Mouse (Mus musculus) regulatory T cell (primary cell): ENCODE measurements around the gene Dvl3.
"Not testable (repeated sequence)": the region's sequence is repeated elsewhere in the genome, so short reads cannot be mapped to it uniquely, and the experiment has no call there.

Experiments used
- in situ Hi-C: fragments of 300-600 bp; cut with MboI, MseI; formaldehyde crosslinking; loops from one replicate; pipeline ENCODE4 v1.15.1; 2025; ENCODE audit warnings: high pct_unique_total_duplicates

Dvl3 gene

GRCm38 (mm10) chr16:20516726-20517201 lies at the start of gene Dvl3:
Gene Dvl3 (plus strand): TSS chr16:20516982.
- in situ Hi-C loops = no loop called here

DNA sequence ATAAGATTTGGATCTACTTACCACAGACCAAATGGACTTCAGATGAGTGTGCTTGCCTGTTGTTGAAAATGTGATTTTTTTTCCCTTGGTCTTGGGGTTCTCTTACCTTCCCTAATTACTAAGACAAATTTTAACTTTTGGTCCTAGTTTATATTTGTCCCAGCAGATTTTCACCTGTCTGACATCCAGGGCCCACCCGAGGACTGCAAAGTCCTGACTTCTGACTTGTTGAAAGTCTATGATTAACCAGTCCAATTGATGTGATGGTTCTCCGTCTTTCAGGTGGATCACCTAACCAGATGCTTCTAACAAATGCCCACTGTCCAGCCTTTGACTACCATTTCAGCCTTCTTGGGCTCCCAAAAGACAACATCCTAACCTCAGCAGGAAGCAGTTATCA lies 45.8 kb upstream of the Dvl3 start:
- in situ Hi-C loops = no loop called here

GRCm38 (mm10) chr16:20471686-20472085 lies 45.1 kb upstream of the Dvl3 start:
- in situ Hi-C loops = no loop called here

GRCm38 (mm10) chr16:20473748-20474147 lies 43.0 kb upstream of the Dvl3 start:
- in situ Hi-C loops = no loop called here

DNA sequence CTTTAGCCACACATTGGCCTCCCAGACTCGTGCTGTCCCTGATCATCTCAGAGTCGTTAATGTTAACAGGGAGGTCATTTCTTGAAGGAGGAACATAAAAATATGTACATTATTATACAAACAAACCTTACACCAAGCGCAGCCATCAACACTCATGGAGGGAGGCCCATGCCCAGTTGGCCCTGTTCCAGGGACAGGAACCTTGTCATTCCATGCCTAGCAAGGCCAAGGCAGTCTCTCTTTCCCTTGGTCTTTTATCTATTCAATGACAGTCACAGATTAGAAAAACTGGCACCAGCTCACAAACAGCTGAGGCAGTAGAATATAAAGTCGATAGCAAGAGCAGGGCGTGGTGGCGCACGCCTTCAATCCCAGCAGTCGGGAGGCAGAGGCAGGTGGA lies 42.6 kb upstream of the Dvl3 start:
- in situ Hi-C loops = no loop called here

GRCm38 (mm10) chr16:20474786-20475185 lies 42.0 kb upstream of the Dvl3 start:
- in situ Hi-C loops = no loop called here

GRCm38 (mm10) chr16:20475335-20475734 lies 41.4 kb upstream of the Dvl3 start:
- in situ Hi-C loops = no loop called here

GRCm38 (mm10) chr16:20476857-20477256 lies 39.9 kb upstream of the Dvl3 start:
- in situ Hi-C loops = no loop called here

DNA sequence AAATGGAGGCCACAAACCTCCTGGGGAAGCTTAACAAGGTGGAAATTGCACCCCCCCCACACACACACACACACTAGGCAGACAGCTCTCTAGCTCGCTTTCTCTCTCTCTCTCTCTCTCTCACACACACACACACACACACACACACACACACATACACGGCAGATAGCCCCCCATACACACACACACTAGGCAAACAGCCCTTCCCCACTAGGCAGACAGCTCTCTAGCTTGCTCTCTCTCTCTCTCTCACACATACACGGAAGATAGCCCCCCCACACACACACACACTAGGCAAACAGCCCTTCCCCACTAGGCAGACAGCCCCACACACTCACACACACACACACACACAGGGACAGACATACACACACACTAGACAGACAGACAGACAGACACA lies 39.5 kb upstream of the Dvl3 start:
- in situ Hi-C loops = no loop called here

DNA sequence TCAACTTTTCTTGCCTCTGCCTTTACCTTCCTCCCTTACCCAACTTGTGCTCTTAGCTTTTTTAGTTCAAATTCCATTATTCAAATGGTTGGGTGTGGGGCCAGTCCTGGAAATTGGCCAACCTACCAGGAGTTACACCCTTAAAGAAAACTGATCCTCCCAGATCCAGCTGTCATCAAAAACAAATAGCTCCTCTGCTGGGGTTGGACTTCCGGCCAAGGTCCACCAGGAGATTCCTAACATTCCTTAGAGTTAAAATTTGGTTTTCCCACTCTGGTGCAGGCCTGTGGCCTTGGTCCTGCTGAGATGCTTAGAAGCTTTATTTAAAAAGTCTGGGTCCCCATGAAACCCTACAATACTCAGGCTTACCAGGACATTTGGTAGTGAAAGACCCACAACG lies 38.3 kb upstream of the Dvl3 start:
- in situ Hi-C loops = no loop called here

DNA sequence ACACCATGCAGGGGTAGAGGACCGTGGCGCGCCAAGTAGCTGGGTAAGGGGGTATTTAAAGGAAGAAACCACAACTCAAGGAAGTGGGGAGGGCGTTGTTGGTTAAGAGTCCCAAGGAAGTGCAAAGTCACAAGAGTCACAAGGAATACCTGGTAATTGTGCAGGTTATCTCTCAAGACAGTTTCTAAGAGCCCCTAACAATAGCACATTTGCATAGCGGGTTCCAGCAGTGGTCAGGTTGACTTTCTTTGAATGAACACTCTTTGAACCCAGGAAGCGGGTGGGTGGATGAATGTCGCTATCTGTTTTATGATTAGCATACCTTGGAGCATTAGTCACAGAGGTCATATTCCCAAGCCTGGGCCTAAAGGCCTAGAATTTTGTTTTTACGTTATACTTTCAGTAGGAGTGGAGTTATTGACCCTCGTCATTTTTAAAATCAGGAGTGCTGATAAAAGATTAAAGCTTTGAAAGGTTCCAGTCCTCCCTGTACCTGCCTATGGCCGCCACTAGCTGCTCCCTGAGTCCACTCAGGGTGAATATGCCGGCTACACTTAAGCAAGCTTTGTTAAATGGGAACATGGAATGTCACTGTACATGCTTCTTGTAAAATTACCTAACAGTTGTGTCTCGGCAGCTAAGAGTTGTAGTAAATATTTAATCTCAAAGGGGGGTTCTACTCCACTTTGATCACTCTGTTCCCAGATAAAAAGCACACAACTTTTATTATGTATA lies 37.6 kb upstream of the Dvl3 start:
- in situ Hi-C loops = not testable (repeated sequence)

DNA sequence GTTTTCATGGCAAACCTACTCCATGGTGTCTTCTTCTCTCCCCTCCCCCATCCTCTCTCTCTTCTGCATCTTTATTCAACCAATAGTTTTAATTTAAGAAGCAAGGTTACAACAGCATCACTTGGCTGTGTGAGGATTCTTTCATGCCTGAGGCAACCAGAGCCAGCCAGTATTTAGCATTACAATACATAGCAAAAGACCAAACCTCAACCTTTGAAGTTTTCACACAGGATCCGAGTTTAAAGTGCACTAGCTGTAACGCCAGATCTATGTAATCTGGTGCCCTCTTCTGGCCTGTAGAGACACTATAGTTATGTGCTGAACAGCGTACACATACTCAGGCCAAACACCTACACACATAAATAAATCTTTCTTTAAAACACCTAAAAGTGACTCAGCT lies 36.7 kb upstream of the Dvl3 start:
- in situ Hi-C loops = no loop called here

DNA sequence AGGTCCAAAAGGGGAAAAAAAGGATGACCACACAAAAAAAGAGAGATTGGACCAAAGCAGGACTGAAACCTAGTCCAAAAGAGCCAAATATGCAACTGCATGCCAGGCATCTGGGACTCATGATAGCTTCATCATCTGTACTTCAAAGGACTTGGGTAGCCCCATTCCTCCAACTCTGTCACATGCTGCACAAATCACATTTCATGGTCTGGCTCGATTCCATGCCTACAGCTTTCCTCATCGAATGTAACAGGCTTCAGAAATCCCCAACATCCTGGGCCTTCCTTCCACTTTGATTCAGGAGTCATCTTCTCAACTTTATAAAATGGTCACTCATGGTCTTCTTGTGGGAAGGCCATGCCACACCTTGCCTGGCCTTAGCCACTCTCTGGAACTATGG lies 35.0 kb upstream of the Dvl3 start:
- in situ Hi-C loops = no loop called here

DNA sequence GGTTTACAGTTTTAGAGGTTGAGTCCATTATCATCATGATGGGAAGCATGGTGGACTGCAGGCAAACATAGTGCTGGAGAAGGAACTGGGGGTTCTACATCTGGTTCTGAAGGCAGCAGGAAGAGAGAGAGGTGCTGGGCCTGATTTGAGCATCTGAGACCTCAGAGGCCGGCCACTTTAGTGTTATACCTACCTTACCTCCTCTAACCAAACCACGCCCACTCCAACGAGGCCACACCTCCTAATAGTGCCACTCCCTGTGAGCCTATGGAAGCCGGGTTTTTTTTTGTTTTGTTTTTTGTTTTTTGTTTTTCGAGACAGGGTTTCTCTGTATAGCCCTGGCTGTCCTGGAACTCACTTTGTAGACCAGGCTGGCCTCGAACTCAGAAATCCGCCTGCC lies 33.1 kb upstream of the Dvl3 start:
- in situ Hi-C loops = not testable (repeated sequence)

DNA sequence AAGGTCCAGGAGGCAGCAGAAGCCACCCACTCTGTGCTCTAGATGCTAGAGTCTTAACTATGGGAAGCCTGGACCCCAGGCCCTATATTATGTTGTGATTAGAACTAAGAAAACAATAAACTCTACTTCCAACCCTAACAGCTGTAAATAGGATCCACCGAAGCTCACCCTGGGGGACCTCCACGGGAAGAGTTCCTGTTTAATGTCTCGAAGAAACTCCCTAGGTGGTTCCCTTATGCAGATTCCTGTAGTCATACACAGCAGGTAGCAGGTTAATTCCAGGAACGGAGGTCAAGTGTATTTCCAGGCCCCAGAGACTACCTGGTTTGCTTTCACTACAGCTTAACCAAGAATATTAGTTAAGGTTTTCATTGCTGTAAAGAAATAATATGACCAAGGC lies 31.7 kb upstream of the Dvl3 start:
- in situ Hi-C loops = no loop called here

GRCm38 (mm10) chr16:20486048-20486447 lies 30.7 kb upstream of the Dvl3 start:
- in situ Hi-C loops = no loop called here

- in situ Hi-C loops = no loop called here
Measured at GRCm38 (mm10) chr16:20488151-20488550, 28.6 kb upstream of the Dvl3 start.

- in situ Hi-C loops = not testable (repeated sequence)
Measured at GRCm38 (mm10) chr16:20488751-20489150, 28.0 kb upstream of the Dvl3 start.

DNA sequence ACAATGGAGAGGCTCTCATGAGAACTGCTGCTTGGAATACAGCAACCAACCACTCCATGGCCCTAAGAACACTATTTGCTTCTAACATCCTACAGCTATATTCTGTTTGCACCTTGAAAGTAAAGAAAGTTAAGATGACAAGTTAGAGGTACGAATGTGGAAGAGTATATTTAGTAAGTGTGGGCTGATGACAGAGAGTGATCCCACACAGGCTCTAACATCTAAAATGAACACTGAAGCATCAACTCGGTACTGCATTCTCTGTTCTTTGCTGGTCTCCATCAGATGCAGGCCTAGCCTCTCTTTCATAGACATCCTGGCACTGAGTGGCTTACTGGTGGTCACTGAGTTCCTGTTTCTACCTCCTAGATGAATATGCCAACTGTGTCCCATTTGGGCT lies 27.5 kb upstream of the Dvl3 start:
- in situ Hi-C loops = no loop called here

DNA sequence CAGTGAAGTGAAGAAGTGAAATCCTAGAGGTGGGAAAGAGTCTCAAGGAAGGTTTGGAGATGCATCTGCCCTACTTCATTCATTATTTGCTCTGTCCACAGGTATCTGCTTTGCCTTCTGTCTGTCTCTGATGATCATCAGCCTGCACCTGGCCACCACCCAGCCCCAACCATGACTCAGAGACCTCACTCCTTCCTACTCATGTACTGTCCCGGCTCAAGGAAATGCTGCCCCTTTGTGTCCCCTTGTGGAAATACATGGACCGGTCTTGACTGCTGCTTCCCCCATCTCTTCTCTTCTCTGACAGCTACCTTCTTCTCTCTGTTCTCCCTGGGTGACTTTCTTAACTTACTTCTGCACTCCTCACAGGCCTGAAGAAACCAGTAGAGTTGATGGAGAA lies 26.2 kb upstream of the Dvl3 start:
- in situ Hi-C loops = no loop called here

GRCm38 (mm10) chr16:20491301-20491700 lies 25.5 kb upstream of the Dvl3 start:
- in situ Hi-C loops = no loop called here

DNA sequence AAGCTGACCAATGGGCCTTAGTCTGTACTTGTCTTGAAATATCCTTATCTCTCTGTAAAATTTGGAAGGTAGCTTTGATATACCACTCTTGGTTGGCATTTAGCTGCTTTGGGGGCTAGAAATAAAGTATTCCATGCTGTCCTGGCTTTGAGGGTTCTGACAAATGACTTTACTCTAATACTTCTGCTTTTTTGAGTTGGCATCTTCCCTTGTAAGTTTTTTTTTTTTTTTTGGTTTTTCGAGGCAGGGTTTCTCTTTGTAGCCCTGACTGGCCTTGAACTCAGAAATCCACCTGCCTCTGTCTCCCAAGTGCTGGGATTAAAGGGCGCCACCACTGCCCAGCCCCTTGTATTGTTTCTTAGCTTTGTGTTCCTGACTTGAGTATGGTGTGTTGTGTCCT lies 23.3 kb upstream of the Dvl3 start:
- in situ Hi-C loops = no loop called here

DNA sequence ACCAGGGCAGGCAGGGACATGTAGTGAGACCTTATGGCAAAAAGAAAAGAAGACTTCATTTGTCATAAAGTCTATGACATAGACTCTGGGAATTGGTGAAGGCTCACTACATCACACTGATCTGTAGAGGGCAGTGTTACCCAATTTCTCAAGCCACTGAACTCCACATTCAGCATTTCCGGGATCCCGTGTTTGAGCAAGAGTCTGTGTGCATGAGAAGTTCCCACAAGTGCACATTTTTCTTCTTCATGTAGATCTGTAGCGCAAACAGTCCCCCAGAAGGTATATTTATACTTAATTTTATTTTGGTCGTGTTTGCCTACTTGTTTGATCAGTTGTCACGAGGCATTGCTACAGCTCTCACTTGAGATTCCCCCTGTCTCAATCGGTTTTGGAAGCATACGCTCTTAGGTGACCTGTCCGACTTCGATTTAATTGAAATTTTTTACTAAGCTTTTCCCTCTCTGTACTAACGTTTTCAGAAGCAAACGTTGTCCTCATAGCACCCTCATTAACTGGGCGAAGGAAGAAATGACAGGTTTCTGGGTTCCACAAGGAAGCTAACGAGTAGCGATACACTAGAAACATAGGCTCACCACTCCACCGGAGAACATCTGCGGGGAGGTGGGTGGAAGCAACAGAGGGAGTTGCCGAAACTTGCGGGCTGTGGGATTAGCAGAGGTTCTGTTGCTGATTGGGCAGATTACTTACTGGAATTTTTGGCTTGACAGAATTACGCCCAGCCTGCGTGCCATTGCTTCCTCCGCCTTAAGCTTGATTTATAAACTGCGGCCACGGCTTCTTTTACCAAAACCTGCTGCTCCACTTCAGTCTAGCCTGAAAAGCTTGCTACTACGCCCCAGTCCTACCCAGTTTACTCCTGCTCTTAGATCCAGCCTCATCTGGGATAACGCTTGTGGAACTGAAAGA lies 19.8 kb upstream of the Dvl3 start:
- in situ Hi-C loops = loop anchor here (5.0 kb wide), 1 partner anchor 45 kb away; no protein-coding TSS in a partner anchor
